Comparison of ENCODE assay signal across 28 mouse cellular contexts in the genomic region with DNA sequence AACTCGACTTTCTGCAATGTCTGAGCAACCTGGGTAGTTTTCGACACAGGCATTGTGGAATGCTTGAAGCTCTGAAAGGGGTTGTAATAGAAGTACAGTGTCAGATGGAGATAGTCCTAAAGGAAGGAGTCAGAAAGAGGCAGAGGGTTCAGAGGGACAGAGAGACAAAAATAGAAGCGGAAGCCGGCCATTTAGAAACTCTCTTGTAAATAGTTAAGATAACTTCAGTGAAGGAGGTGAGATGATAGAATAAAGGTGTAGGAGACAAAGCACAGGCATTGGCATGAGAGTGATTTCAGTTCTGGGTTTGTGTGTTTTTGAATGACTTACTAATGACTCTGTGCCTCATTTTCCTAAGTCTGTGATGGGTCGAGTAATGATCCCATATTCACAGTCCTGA. TPM values are rescaled to one million over a fixed set of nuclear protein-coding genes. Genes with fewer than 3 reads are reported as not detected.
"Had no signal": no experiment of that assay in that cellular context is flagged by ENCODE, and none has a peak within 500 bp of the region (broad histone marks: within the 10 kb centered on the region; RNA-seq: fewer than 3 reads in every experiment).

No protein-coding gene starts in this region.

- H3K9me3 ChIP-seq: hindbrain, embryonic 10.5 days; hindbrain, embryonic 12.5 days; intestine, embryonic 15.5 days; limb, embryonic 10.5 days; limb, embryonic 12.5 days; liver, embryonic 13.5 days; liver, embryonic 15.5 days had no signal

- H3K4me1 ChIP-seq: hindbrain, embryonic 10.5 days; hindbrain, embryonic 12.5 days; intestine, embryonic 15.5 days; limb, embryonic 10.5 days; limb, embryonic 12.5 days; liver, embryonic 13.5 days; liver, embryonic 15.5 days had no signal

- H3K27ac ChIP-seq: gastrocnemius, adult 2 months; heart, adult 2 months; hindbrain, embryonic 10.5 days; hindbrain, embryonic 12.5 days; hindbrain, embryonic 14.5 days; intestine, embryonic 15.5 days; layer of hippocampus, adult 2 months; left cerebral cortex, adult 2 months; limb, embryonic 10.5 days; limb, embryonic 12.5 days; liver, embryonic 13.5 days; liver, embryonic 15.5 days had no signal

- ATAC-seq: forebrain, embryonic 16.5 days; hindbrain, embryonic 16.5 days; inflammation-experienced regulatory T-cells, adult 6 months; intestine, embryonic 15.5 days; intestine, postnatal 0 days; liver, postnatal 0 days had no signal

- H3K4me2 ChIP-seq: hindbrain, embryonic 12.5 days; hindbrain, embryonic 14.5 days; intestine, embryonic 15.5 days; limb, embryonic 12.5 days; liver, embryonic 11.5 days; liver, embryonic 13.5 days; liver, embryonic 15.5 days had no signal

- H3K4me3 ChIP-seq: gastrocnemius, adult 2 months; heart, adult 2 months; hindbrain, embryonic 10.5 days; hindbrain, embryonic 12.5 days; intestine, embryonic 15.5 days; layer of hippocampus, adult 2 months; left cerebral cortex, adult 2 months; limb, embryonic 10.5 days; limb, embryonic 12.5 days; liver, embryonic 13.5 days; liver, embryonic 15.5 days had no signal

- H3K9ac ChIP-seq: hindbrain, embryonic 12.5 days; hindbrain, embryonic 14.5 days; intestine, embryonic 15.5 days; limb, embryonic 12.5 days; liver, embryonic 13.5 days; liver, embryonic 15.5 days; liver, postnatal 0 days had no signal

- DNase-seq: gastrocnemius, adult 2 months; gastrocnemius, postnatal 10 days; gastrocnemius, postnatal 25 days; heart, adult 2 months; heart, postnatal 4 days; kidney, adult 18-20 months; kidney, adult 8-10 months; kidney, postnatal 10 days; kidney, postnatal 25 days; kidney, postnatal 4 days; liver; liver, embryonic 13.5 days; liver, postnatal 0 days had no signal

- H3K36me3 ChIP-seq: hindbrain, embryonic 10.5 days; hindbrain, embryonic 12.5 days; intestine, embryonic 15.5 days; limb, embryonic 10.5 days; limb, embryonic 12.5 days; liver, embryonic 13.5 days; liver, embryonic 15.5 days had no signal

- H3K27me3 ChIP-seq: intestine, embryonic 15.5 days had no signal

RNA-seq across cellular contexts. Expression of gene Mid2, which starts 11.0 kb away (rescaled TPM):
- total RNA-seq: granulocyte monocyte progenitor cell, adult 5-6 weeks had no signal
